ENCODE assay signal across 8 mouse cellular contexts in the genomic region with DNA sequence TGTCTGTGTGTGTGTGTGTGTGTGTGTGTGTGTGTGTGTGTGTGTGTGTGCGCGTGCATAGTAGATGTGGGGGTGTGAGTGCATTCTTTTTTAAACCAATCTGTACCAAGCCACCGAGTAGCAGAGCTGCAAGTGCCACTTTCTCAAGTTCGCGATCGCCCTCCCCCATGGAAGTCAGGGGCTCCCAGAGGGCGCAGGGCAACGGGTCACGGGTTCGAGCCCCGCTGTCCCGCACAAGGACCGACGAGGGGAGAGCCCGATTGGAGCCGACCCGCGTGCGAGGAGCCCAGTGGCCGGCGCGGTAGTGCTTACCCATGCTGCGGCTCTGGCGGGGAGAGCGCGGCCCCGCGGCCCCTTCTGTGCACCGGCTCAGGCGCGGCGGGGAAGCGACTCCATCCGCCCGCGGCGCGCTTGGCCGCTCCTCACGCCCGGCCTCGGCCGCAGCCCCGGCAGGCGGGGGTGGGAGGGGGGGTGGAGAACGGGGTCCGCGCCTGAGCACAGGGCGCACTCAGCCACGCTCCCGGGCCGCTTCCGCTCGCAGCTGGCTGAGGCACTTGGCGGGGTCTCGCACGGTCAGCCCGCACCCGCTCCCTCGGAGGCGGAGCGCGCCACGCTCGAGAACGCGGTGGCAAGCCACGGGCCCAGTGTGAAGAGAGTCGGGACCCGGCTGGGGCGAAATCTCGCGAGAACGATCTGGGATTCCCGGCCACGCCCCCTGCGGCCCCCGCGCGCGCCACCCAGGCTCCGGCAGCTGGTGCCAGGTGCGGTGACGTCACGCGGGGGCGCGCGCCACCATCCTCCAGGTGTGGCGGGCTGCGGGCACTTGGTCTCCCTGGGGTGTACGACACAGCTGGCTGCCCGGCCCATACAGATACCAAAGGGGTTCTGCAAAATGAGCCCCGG. TPM values are rescaled to one million over a fixed set of nuclear protein-coding genes. Genes with fewer than 3 reads are reported as not detected.
A peak's percentile ranks its signal among the peaks of the same experiment; 100 is the strongest.
DNase-seq lines count a peak whose midpoint lies in the region; ATAC-seq and TF ChIP-seq lines count a peak whose summit lies in the region.

A gene (minus strand): TSS at position 665 of the 903 bp plus-strand sequence.

- H3K27ac ChIP-seq in heart, embryonic 11.5 days (ENCODE audit: low read depth, low read length): peak within 1 kb of the TSS; percentile 96
- H3K27ac ChIP-seq in kidney, postnatal 0 days: peak within 1 kb of the TSS; percentile 98
- peak within 1 kb of the TSS; percentile 85 for H3K27ac ChIP-seq in liver, embryonic 11.5 days (ENCODE audit: low read depth, low read length)
- peak within 1 kb of the TSS; percentile 96 for H3K27ac ChIP-seq in stomach, embryonic 14.5 days (ENCODE audit: low read length)

- H3K4me1 ChIP-seq in heart, embryonic 11.5 days (ENCODE audit: control insufficient read depth, insufficient read depth, low read length): peaks cover 11% of the 10 kb centered on the region
- no peaks in the 10 kb centered on the region for H3K4me1 ChIP-seq in kidney, postnatal 0 days (replicated peaks; ENCODE audit: insufficient read depth, low read length)
- H3K4me1 ChIP-seq in liver, embryonic 11.5 days (replicated peaks; ENCODE audit: control insufficient read depth, insufficient read depth, low read length): peaks cover 5% of the 10 kb centered on the region; the same call in 1 of the 2 replicates
- peaks cover 4% of the 10 kb centered on the region; the same call in 1 of the 2 replicates for H3K4me1 ChIP-seq in stomach, embryonic 14.5 days (ENCODE audit: control insufficient read depth, insufficient read depth, low read length)

- no peaks in the 10 kb centered on the region for H3K27me3 ChIP-seq in heart, embryonic 11.5 days (ENCODE audit: control insufficient read depth, insufficient read depth, low read length)
- H3K27me3 ChIP-seq in kidney, postnatal 0 days (ENCODE audit: insufficient read depth, low read length): no peaks in the 10 kb centered on the region
- no peaks in the 10 kb centered on the region for H3K27me3 ChIP-seq in liver, embryonic 11.5 days (replicated peaks; ENCODE audit: control insufficient read depth, insufficient read depth, low read length)
- H3K27me3 ChIP-seq in stomach, embryonic 14.5 days (ENCODE audit: control insufficient read depth, insufficient read depth, low read length): no peaks in the 10 kb centered on the region

- peak; percentile 96 for ATAC-seq in erythroblast, adult 5-6 weeks (replicated peaks; ENCODE audit: low FRiP score, poor library complexity, severe bottlenecking)
- ATAC-seq in heart, embryonic 11.5 days (replicated peaks; ENCODE audit: insufficient number of reproducible peaks, low FRiP score, low TSS enrichment): peak; percentile 92
- peak; percentile 96 for ATAC-seq in kidney, postnatal 0 days (replicated peaks; ENCODE audit: low FRiP score, low read depth)
- peak; percentile 94 for ATAC-seq in liver, embryonic 11.5 days (replicated peaks; ENCODE audit: low FRiP score)
- peak; percentile 94 for ATAC-seq in stomach, embryonic 14.5 days (ENCODE audit: insufficient number of reproducible peaks, insufficient read depth, low FRiP score, low read depth)

- TF ChIP-seq CTCF in kidney, postnatal 0 days (IDR thresholded peaks at IDR 0.05; ENCODE audit: low read depth): no peak

- peak; percentile 100 for DNase-seq in B cell, adult 2 months
- peak; percentile 97 for DNase-seq in brain, adult 2 months (ENCODE audit: low read depth, low spot score)
- peak; percentile 95 for DNase-seq in kidney, postnatal 0 days (ENCODE audit: low spot score)
- peak; percentile 96 for DNase-seq in liver, embryonic 11.5 days (ENCODE audit: low spot score)
- peak; percentile 99 for DNase-seq in naive thymus-derived CD4-positive, alpha-beta T cell, adult 2 months (ENCODE audit: low read depth)

- H3K4me3 ChIP-seq in heart, embryonic 11.5 days (ENCODE audit: low read depth, low read length): peak within 1 kb of the TSS; percentile 90
- peak within 1 kb of the TSS; percentile 79 for H3K4me3 ChIP-seq in kidney, postnatal 0 days (replicated peaks; ENCODE audit: low read depth, low read length)
- peak within 1 kb of the TSS; percentile 92 for H3K4me3 ChIP-seq in liver, embryonic 11.5 days (ENCODE audit: low read depth, low read length)
- H3K4me3 ChIP-seq in stomach, embryonic 14.5 days (ENCODE audit: low read depth, low read length): peak within 1 kb of the TSS; percentile 93

- H3K4me2 ChIP-seq in heart, embryonic 11.5 days: peak within 1 kb of the TSS; percentile 79
- H3K4me2 ChIP-seq in kidney, postnatal 0 days (ENCODE audit: low read length): peak within 1 kb of the TSS; percentile 65
- H3K4me2 ChIP-seq in liver, embryonic 11.5 days: peak within 1 kb of the TSS; percentile 94
- H3K4me2 ChIP-seq in stomach, embryonic 14.5 days (replicated peaks; ENCODE audit: low read depth, low read length): peak within 1 kb of the TSS; percentile 68

- H3K9ac ChIP-seq in heart, embryonic 11.5 days (ENCODE audit: low read depth, low read length): peak within 1 kb of the TSS; percentile 97
- peak within 1 kb of the TSS; percentile 96 for H3K9ac ChIP-seq in kidney, postnatal 0 days (ENCODE audit: low read depth, low read length)
- H3K9ac ChIP-seq in liver, embryonic 11.5 days (ENCODE audit: low read depth, low read length): peak within 1 kb of the TSS; percentile 97
- H3K9ac ChIP-seq in stomach, embryonic 14.5 days (replicated peaks; ENCODE audit: low read depth, low read length): peak within 1 kb of the TSS; percentile 92

- no peaks in the 10 kb centered on the region for H3K36me3 ChIP-seq in heart, embryonic 11.5 days (ENCODE audit: control insufficient read depth, insufficient read depth, low read length)
- no peaks in the 10 kb centered on the region for H3K36me3 ChIP-seq in kidney, postnatal 0 days (ENCODE audit: insufficient read depth, low read length)
- H3K36me3 ChIP-seq in liver, embryonic 11.5 days (ENCODE audit: control insufficient read depth, insufficient read depth, low read length): no peaks in the 10 kb centered on the region
- no peaks in the 10 kb centered on the region for H3K36me3 ChIP-seq in stomach, embryonic 14.5 days (ENCODE audit: control insufficient read depth, insufficient read depth, low read length)

- under 1% methylated on average over 87 of the region's 94 CpGs for WGBS in heart, embryonic 11.5 days (ENCODE audit: insufficient replicate concordance)
- 2% methylated on average over 92 of the region's 94 CpGs for WGBS in kidney, postnatal 0 days
- WGBS in liver, embryonic 11.5 days: under 1% methylated on average over 83 of the region's 94 CpGs
- WGBS in stomach, embryonic 14.5 days: under 1% methylated on average over 76 of the region's 94 CpGs

- H3K9me3 ChIP-seq in heart, embryonic 11.5 days (replicated peaks; ENCODE audit: control insufficient read depth, low read length): no peaks in the 10 kb centered on the region
- no peaks in the 10 kb centered on the region for H3K9me3 ChIP-seq in kidney, postnatal 0 days (replicated peaks; ENCODE audit: low read length)
- H3K9me3 ChIP-seq in liver, embryonic 11.5 days (ENCODE audit: control insufficient read depth, low read length): no peaks in the 10 kb centered on the region
- no peaks in the 10 kb centered on the region for H3K9me3 ChIP-seq in stomach, embryonic 14.5 days (ENCODE audit: control insufficient read depth, low read depth, low read length)

RNA-seq across cellular contexts. Expression of the gene that starts here (rescaled TPM):
- total RNA-seq in erythroblast, adult 5-6 weeks (2015; ENCODE audit: low replicate concordance): 13.6 TPM in 2 replicates
- total RNA-seq in erythroblast, adult 5-6 weeks (2017; ENCODE audit: low replicate concordance): 4.9 and 8.2 TPM in 2 replicates
- polyA plus RNA-seq in heart, embryonic 11.5 days (2014; fragmentation: Nextera tagmentation; extraction: Ambion mirVana): 17.8 and 20.7 TPM in 2 replicates
- polyA plus RNA-seq in kidney, postnatal 0 days (2015; fragmentation: Nextera tagmentation; extraction: Ambion mirVana): 37.7 and 39.2 TPM in 2 replicates
- 22.2 and 22.7 TPM in 2 replicates for polyA plus RNA-seq in liver, embryonic 11.5 days (2014; fragmentation: Nextera tagmentation; extraction: Ambion mirVana)
- polyA plus RNA-seq in stomach, embryonic 14.5 days (2014; fragmentation: Nextera tagmentation; extraction: Ambion mirVana): 57.3 and 62.2 TPM in 2 replicates

Comparison
In these comparisons a context has a peak if more than half of its experiments do, and no peak if none do; other contexts are left out.
1. Peak in every context shown above with its lines: DNase-seq, ATAC-seq, H3K4me3 ChIP-seq and H3K27ac ChIP-seq.